Mouse (Mus musculus) left cerebral cortex, adult 2 months (tissue): Measurements from ENCODE around the gene Skint2. TPM values are rescaled to one million over a fixed set of nuclear protein-coding genes. Genes with fewer than 3 reads are reported as not detected.

Experiments
- DNase-seq, 2 experiments: peaks; one replicate each; pipeline ENCODE4 v3.0.0; 2021 to 2022; ENCODE audit warnings: low spot score in 2 of 2, mixed read lengths in 1 of 2; ENCODE audit errors: extremely low spot score in 1 of 2
- H3K27ac ChIP-seq: fragments of 200-600 bp; 2 replicates; pipeline ENCODE4 v1.8.1; 2022
- H3K4me3 ChIP-seq: fragments of 200-600 bp; 2 replicates; pipeline ENCODE4 v1.8.1; 2022
- CTCF ChIP-seq: fragments of 200-600 bp; IDR thresholded peaks from 2 replicates; pipeline ENCODE4 v1.8.1; 2022; ENCODE audit warnings: antibody characterized with exemption, mild to moderate bottlenecking, moderate library complexity
- intact Hi-C: fragments of 180-260 bp; cut with DNase I; formaldehyde crosslinking; loops from one replicate; pipeline ENCODE4 v1.15.1; 2025
- long read RNA-seq, 2 experiments: library from polyadenylated mRNA; stranded (forward); transcript quantifications; one replicate each; pipeline ENCODE4 v2.0.0; 2021; ENCODE audit warnings: borderline mapping rate in 2 of 2
- total RNA-seq, 2 experiments: library from RNA; stranded (reverse); gene quantifications; 2 replicates each; pipeline ENCODE4 v1.2.3; 2021

Gene Skint2
- not detected for total RNA-seq
- long read RNA-seq, experiment 1, result 0 reads
- long read RNA-seq, experiment 2, result 0 reads

- H3K4me3 ChIP-seq, result no peak within 1 kb of the TSS
- intact Hi-C loops, result no loop called here
- DNase-seq, result no peak
- TF ChIP-seq CTCF, result no peak
- H3K27ac ChIP-seq, result no peak within 1 kb of the TSS
Observed at GRCm38 (mm10) chr4:112556894-112557293, at the start of gene Skint2. TSS of gene Skint2 (plus strand) at chr4:112557194.

Other genes starting within 250 kb of the Skint2 start
- gene Skint9, start 123.2 kb upstream of the Skint2 start, total RNA-seq, result not detected
- gene Skint10, start 217.7 kb downstream of the Skint2 start, total RNA-seq, result not detected